Mouse (Mus musculus) CH12.LX (cell line): ENCODE data around the gene Tbc1d2b. TPM values are rescaled to one million over a fixed set of nuclear protein-coding genes. Genes with fewer than 3 reads are reported as not detected.

Source experiments
- DNase-seq: peaks from one replicate; pipeline ENCODE4 v3.0.0-alpha.2; 2013; ENCODE audit errors: extremely low read depth
- H3K27ac ChIP-seq: 2 replicates; pipeline ENCODE4 v1.5.1; 2012; ENCODE audit warnings: low read depth, mild to moderate bottlenecking, control low read depth, moderate library complexity; ENCODE audit not compliant: insufficient read depth
- H3K27me3 ChIP-seq: replicated peaks from 2 replicates; pipeline ENCODE3; 2012; ENCODE audit warnings: inconsistent platforms
- H3K36me3 ChIP-seq, 2 experiments: replicated peaks in 1 of 2; 2 replicates each; pipeline versions ENCODE3 to v1.6.1; 2012; ENCODE audit warnings: inconsistent platforms in 1 of 2, low read length in 1 of 2, mild to moderate bottlenecking in 1 of 2, mixed read lengths in 1 of 2, moderate library complexity in 1 of 2; ENCODE audit not compliant: control insufficient read depth in 1 of 2, insufficient read depth in 1 of 2
- H3K4me1 ChIP-seq, 2 experiments: 2 replicates each; pipeline ENCODE4 v1.6.1; 2012; ENCODE audit warnings: inconsistent platforms in 1 of 2, moderate library complexity in 1 of 2; ENCODE audit not compliant: insufficient read depth in 2 of 2, control insufficient read depth in 1 of 2
- H3K4me2 ChIP-seq: 2 replicates; pipeline ENCODE4 v1.6.1; 2012; ENCODE audit warnings: low read depth, mild to moderate bottlenecking, control low read depth; ENCODE audit not compliant: poor library complexity, insufficient read depth, severe bottlenecking
- H3K4me3 ChIP-seq, 3 experiments: fragments of 150-350 bp in 1 of 3; sonication (generic) in 1 of 3; replicated peaks in 1 of 3; 2 replicates each; pipeline versions ENCODE3 to v1.5.1; 2011 to 2012; ENCODE audit warnings: low read depth in 2 of 3, low read length in 2 of 3, mild to moderate bottlenecking in 2 of 3, moderate library complexity in 2 of 3, control low read depth in 1 of 3, improper control_type of control experiment in 1 of 3, inconsistent platforms in 1 of 3, mixed read lengths in 1 of 3; ENCODE audit not compliant: poor library complexity in 1 of 3
- H3K79me2 ChIP-seq: replicated peaks from 2 replicates; pipeline ENCODE4 v1.6.1; 2012; ENCODE audit warnings: mild to moderate bottlenecking, moderate library complexity; ENCODE audit not compliant: control insufficient read depth, poor library complexity, insufficient read depth, severe bottlenecking; ENCODE audit errors: extremely low read depth
- H3K9ac ChIP-seq: 2 replicates; pipeline ENCODE4 v1.6.1; 2012; ENCODE audit warnings: low read depth, mild to moderate bottlenecking, control low read depth, moderate library complexity; ENCODE audit not compliant: insufficient read depth
- H3K9me3 ChIP-seq: replicated peaks from 2 replicates; pipeline ENCODE3; 2012; ENCODE audit warnings: low read length, inconsistent platforms, mixed read lengths
- BHLHE40 ChIP-seq: IDR thresholded peaks from 2 replicates; pipeline ENCODE4 v1.6.1; 2011; ENCODE audit warnings: mild to moderate bottlenecking, low read depth, low read length, improper control_type of control experiment
- CHD2 ChIP-seq: IDR thresholded peaks from 2 replicates; pipeline ENCODE4 v1.6.1; 2011; ENCODE audit warnings: low read length, improper control_type of control experiment
- CTCF ChIP-seq, 2 experiments: IDR thresholded peaks in 1 of 2; conservative IDR thresholded peaks in 1 of 2; 2 replicates each; pipeline ENCODE4 v1.5.1; 2011 to 2012; ENCODE audit warnings: low read depth in 2 of 2, low read length in 2 of 2, improper control_type of control experiment in 1 of 2, inconsistent platforms in 1 of 2, mild to moderate bottlenecking in 1 of 2, moderate library complexity in 1 of 2
- E2F4 ChIP-seq: IDR thresholded peaks from 2 replicates; pipeline ENCODE4 v1.6.1; 2011; ENCODE audit warnings: low read depth, low read length, improper control_type of control experiment; ENCODE audit not compliant: insufficient replicate concordance
- EP300 ChIP-seq: IDR thresholded peaks from 2 replicates; pipeline ENCODE4 v1.6.1; 2011; ENCODE audit warnings: low read length, improper control_type of control experiment
- HCFC1 ChIP-seq: IDR thresholded peaks from 2 replicates; pipeline ENCODE4 v1.6.1; 2012; ENCODE audit warnings: low read depth, mild to moderate bottlenecking, inconsistent platforms, low read length, improper control_type of control experiment
- IRF4 ChIP-seq: IDR thresholded peaks from 2 replicates; pipeline ENCODE4 v1.6.1; 2014; ENCODE audit warnings: low read depth, mild to moderate bottlenecking, inconsistent platforms, low read length, improper control_type of control experiment
- MAFK ChIP-seq: IDR thresholded peaks from 2 replicates; pipeline ENCODE4 v1.6.1; 2011; ENCODE audit warnings: low read length, improper control_type of control experiment; ENCODE audit not compliant: insufficient replicate concordance
- MAZ ChIP-seq: IDR thresholded peaks from 2 replicates; pipeline ENCODE4 v1.6.1; 2012; ENCODE audit warnings: low read depth, mild to moderate bottlenecking, inconsistent platforms, low read length, improper control_type of control experiment, moderate library complexity
- MEF2A ChIP-seq: IDR thresholded peaks from 2 replicates; pipeline ENCODE4 v1.6.1; 2014; ENCODE audit warnings: low read depth, mild to moderate bottlenecking, inconsistent platforms, low read length, improper control_type of control experiment, borderline replicate concordance
- MYC ChIP-seq: IDR thresholded peaks from 2 replicates; pipeline ENCODE4 v1.6.1; 2011; ENCODE audit warnings: low read depth, mild to moderate bottlenecking, improper control_type of control experiment, low read length
- NELFE ChIP-seq: IDR thresholded peaks from 2 replicates; pipeline ENCODE4 v1.6.1; 2011; ENCODE audit warnings: low read depth, low read length, improper control_type of control experiment
- NRF1 ChIP-seq: IDR thresholded peaks from 2 replicates; pipeline ENCODE4 v1.6.1; 2014; ENCODE audit warnings: low read depth, mild to moderate bottlenecking, inconsistent platforms, low read length, improper control_type of control experiment, moderate library complexity
- RAD21 ChIP-seq: IDR thresholded peaks from 2 replicates; pipeline ENCODE4 v1.6.1; 2011; ENCODE audit warnings: low read depth, mild to moderate bottlenecking, low read length, improper control_type of control experiment, moderate library complexity
- RCOR1 ChIP-seq: conservative IDR thresholded peaks from 2 replicates; pipeline ENCODE4 v1.6.1; 2012; ENCODE audit warnings: low read depth, mild to moderate bottlenecking, inconsistent platforms, low read length, improper control_type of control experiment
- USF2 ChIP-seq: conservative IDR thresholded peaks from 2 replicates; pipeline ENCODE4 v1.6.1; 2011; ENCODE audit warnings: low read depth, low read length, improper control_type of control experiment
- ZC3H11A ChIP-seq: IDR thresholded peaks from 2 replicates; pipeline ENCODE4 v1.6.1; 2012; ENCODE audit warnings: low read depth, mild to moderate bottlenecking, inconsistent platforms, low read length, improper control_type of control experiment
- ZMIZ1 ChIP-seq: IDR thresholded peaks from 2 replicates; pipeline ENCODE4 v1.6.1; 2012; ENCODE audit warnings: low read depth, mild to moderate bottlenecking, inconsistent platforms, low read length, improper control_type of control experiment
- ZNF384 ChIP-seq: IDR thresholded peaks from 2 replicates; pipeline ENCODE4 v1.6.1; 2012; ENCODE audit warnings: low read depth, low read length, improper control_type of control experiment, inconsistent platforms
- dilution Hi-C: fragments of 300-500 bp; cut with MboI; formaldehyde crosslinking; loops from 2 replicates; pipeline ENCODE4 v1.14.3; 2020; ENCODE audit warnings: low sequenced_read_pairs; ENCODE audit not compliant: extremely low pct_unique_long_range_greater_than_20kb, extremely low pct_ligation_motif_present
- in situ Hi-C: fragments of 300-500 bp; cut with MboI; formaldehyde crosslinking; loops from 3 replicates; pipeline ENCODE4 v1.14.3; 2019; ENCODE audit warnings: low sequenced_read_pairs, low pct_ligation_motif_present, low pct_unique_long_range_greater_than_20kb, mixed read lengths
- polyA plus RNA-seq: library from polyadenylated mRNA; unstranded; fragments of >175 nt; gene quantifications from 2 replicates; pipeline ENCODE4 v1.2.1, GENCODE M21; 2012; ENCODE audit warnings: low read depth; ENCODE audit not compliant: insufficient read length
- total RNA-seq, 2 experiments: library from RNA; depleted of rRNA; stranded (reverse); fragments of 300-350 nt in 1 of 2; fragments of >200 nt in 1 of 2; gene quantifications; 2 replicates each; pipeline ENCODE4 v1.2.3; 2012 to 2014

The Tbc1d2b gene
- total and polyA plus RNA-seq, 3 experiments, result 0.60 to 1.3 (median 0.76) TPM

DNA sequence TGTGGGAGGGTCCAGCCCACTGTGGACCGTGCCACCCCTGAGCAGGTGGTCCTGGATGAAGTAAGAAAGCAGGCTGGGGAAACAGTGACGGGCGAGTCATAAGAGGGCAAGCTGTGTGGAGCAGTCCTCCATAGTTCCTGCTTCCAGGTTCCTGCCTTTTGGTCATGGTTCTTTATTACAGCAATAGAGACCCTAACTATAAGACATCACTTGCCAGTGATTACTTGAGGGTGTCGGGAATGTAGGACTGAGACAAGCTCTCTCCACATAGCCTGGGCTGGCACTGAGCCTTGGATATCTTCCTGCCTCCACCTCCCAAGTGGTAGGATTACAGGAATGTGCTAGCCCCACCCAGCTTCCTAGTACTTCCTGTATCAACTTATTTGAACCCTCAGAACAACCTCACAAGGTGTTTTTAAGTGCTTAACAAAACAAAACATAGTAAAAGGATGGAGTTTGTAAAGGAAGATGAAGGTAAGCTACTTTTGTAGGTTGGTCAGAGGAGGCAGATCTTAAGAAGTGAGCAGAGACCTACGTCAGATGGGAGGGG lies 1.0 kb upstream of the Tbc1d2b start:
- no peaks in the 10 kb centered on the region for H3K9me3 ChIP-seq
- no peaks in the 10 kb centered on the region for H3K36me3 ChIP-seq
- no peaks in the 10 kb centered on the region for H3K79me2 ChIP-seq
- no peak for DNase-seq
- in situ Hi-C loops, result no loop called here
- TF ChIP-seq IRF4 (no peak), E2F4 (no peak), HCFC1 (no peak), USF2 (no peak), ZNF384 (no peak), CTCF (conservative IDR thresholded peaks at IDR 0.05 in 1 of 2, IDR thresholded peaks at IDR 0.05 in 1 of 2; ENCODE audit: low read depth in 2 of 2, low read length in 2 of 2) (no peak), MYC (no peak), MAZ (no peak), ZMIZ1 (no peak)
- no peak overlapping the region for H3K9ac ChIP-seq
- H3K27ac ChIP-seq, result no peak overlapping the region
- H3K4me2 ChIP-seq, result no peak overlapping the region
- no peaks in the 10 kb centered on the region for H3K27me3 ChIP-seq
- H3K4me3 ChIP-seq, result no peak overlapping the region
- H3K4me1 ChIP-seq, result peaks cover 0 to 27% of the 10 kb centered on the region in 2 experiments; a peak in 2 of 4 replicates
- dilution Hi-C loops, result no loop called here

DNA sequence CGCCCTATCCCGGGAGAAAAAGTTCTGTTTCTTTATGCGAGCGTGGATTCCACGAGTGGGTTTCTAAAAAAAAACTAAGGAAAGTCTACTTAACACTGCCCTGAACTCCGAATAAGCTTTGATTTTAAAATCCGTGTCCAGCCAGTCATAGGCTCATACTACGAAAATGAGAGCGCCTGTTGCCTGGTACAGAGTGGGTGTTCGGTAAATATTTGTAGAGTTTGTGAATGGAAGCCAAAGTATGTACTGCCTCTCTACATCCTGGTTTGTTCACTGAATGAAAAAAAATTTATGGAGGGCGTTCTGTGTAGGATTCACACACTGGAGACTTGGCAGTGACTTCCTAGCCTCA lies 316 bp upstream of the Tbc1d2b start:
- TF ChIP-seq HCFC1, result no peak
- no peak for TF ChIP-seq BHLHE40
- no peak for TF ChIP-seq NELFE
- no peak for TF ChIP-seq RCOR1
- no peak for TF ChIP-seq MAFK
- no peak for TF ChIP-seq ZC3H11A
- no peak for TF ChIP-seq IRF4
- no peak for TF ChIP-seq EP300
- TF ChIP-seq CHD2, result no peak
- no peak for TF ChIP-seq RAD21
- TF ChIP-seq MEF2A, result no peak
- no peak for TF ChIP-seq NRF1
- no peak for TF ChIP-seq USF2
- no peaks in the 10 kb centered on the region for H3K27me3 ChIP-seq
- no peaks in the 10 kb centered on the region for H3K79me2 ChIP-seq
- H3K4me3 ChIP-seq, result peak overlapping the region; percentile 28 to 67 (median 57)
- peaks cover 0 to 27% of the 10 kb centered on the region in 2 experiments; a peak in 2 of 4 replicates for H3K4me1 ChIP-seq
- in situ Hi-C loops (no loop called here), dilution Hi-C loops (no loop called here)
- peak overlapping the region; percentile 8; the same call in 1 of the 2 replicates for H3K9ac ChIP-seq
- H3K36me3 ChIP-seq, result no peaks in the 10 kb centered on the region
- peak overlapping the region; percentile 41; the same call in 1 of the 2 replicates for H3K4me2 ChIP-seq
- H3K9me3 ChIP-seq, result no peaks in the 10 kb centered on the region
- H3K27ac ChIP-seq, result no peak overlapping the region
- DNase-seq, result no peak
